Mouse (Mus musculus) T-cell, adult 2 months (primary cell): Measurements from ENCODE around the gene Gm26741.

Experiments used
- DNase-seq: peaks from one replicate; pipeline ENCODE4 v3.0.0; 2022; ENCODE audit warnings: low spot score

Gene Gm26741

DNA sequence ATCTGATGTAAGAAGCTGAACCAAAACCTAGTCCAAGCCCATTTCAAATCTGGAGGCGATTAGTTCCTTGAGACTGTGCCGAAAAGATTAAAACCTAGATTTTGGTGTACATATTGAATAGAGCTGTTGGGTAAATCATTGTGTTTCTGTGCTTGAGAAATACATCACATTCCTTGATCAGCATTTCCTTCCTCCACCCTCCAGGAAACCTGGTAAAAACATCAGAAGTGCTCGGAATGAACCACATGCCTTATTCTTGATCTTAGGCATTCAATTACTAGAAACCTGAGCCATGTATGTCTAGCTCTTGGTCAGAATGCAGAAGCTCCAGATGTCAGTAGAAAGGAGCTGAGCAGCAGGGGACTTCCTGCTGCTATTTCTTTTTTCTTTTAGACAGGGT lies 30.9 kb downstream of the Gm26741 start:
- no peak for DNase-seq

DNA sequence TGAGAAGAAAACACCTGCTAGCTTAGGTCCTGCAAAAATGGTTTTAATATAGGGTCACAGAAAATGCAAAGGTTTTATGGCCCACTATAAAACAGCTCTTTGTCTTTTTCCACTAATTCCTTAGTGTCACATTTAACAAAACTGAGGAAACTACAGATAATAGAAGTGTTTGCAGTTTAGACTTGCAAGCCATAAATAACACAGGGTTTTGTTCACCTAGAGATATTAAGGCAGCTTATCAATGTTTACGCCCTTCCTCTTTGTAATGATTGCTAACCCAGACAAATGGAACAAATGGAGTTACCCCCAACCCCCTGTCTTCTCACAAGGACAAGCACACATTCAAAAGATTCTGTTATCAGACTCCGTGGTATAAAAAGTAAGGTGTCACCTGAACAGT lies 32.6 kb downstream of the Gm26741 start:
- DNase-seq: no peak

DNA sequence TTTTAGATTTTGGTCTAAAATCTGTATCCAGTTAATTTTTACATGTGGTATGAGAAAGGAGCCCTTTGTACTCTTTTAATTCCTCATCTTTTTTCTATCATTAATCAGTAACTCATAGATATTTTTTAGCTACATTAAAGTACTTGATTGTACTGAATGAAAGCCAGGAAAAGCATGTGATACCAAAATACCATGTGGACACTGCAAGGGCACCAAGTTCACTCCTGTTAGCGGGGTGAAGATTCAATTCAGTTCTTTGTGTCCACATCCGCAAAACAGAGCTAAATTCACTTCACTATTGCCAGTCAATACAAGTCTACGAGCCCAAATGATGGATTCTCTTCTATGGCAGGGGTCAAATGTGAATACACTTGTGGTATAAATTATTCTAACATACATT lies 38.1 kb downstream of the Gm26741 start:
- no peak for DNase-seq

DNA sequence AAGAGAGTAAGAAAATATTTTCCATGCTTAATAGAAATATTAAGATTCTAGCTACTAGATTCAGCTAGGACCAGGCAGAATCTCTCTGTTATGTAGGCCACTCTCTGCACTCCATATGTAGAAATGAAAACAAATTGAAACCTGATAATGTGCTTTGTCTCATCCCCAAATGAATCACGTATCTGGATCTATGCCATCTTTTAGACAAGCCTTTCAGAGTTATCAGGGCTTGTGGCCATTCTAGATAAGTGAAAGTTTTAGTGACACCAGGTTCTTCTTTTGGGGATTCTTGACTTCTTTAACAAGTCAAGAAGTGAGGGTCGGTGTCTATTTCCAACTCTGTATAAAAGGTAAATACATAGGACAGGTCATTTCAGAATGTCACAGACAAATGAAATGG lies 40.1 kb downstream of the Gm26741 start:
- DNase-seq: no peak

DNA sequence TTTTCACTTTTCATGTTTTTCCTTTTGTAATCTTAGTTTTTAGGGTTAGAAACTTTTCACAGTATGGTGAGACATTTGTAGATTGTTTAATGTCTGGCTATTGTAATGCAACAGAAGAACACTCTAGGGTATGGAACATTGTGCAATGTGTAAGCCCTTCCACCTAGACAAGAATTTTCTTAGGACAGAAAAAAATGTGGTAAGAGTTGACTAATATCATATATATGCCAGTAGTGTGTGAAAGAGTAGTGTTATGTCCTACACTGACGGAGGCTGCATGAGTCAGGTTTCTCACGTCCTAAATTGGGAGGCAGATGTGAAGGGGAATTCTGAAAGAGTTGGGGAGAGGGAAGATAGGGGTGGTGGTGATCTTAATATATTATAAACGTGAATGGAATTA lies 41.2 kb downstream of the Gm26741 start:
- DNase-seq: no peak

DNA sequence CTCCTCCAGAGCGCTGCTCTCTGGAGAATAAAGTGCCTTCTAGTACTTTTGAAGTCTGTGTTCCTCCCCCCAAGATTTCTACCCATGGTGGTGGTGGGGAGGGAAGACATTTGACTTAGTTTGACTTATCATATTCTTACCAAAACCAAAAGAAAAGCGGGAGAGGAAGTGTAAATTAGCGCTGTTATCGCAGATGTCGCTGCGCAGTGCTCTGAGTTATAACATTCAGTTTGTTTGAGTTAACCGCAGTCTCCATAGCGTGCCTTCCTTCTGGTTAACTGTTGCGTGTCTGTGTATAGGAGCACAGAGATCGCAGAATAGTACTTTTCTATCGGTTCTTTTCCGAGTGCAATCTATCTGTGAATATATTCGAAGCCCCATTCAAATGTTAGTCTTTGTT lies 46.6 kb downstream of the Gm26741 start:
- no peak for DNase-seq

DNA sequence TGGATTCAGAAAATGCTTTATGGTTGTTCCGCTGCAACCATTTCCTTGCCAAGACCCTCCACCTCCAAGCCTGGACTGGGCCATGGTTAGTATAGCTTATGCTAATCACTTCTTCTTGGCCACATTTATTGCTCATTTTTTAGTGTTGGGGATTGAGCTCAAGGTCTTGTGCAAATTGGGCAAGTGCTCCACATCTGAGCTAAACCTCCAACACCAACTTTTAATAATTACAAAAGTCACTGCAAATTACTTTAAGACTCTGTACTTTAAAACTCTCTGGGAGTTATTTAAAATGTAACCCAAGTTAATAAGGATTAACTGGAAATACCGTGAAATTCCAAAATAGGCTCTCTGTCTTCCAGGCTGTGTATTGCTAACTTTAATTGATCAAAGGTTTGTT lies 49.0 kb downstream of the Gm26741 start:
- DNase-seq: no peak
